ENCODE assay signal across 9 mouse cellular contexts in the genomic region with DNA sequence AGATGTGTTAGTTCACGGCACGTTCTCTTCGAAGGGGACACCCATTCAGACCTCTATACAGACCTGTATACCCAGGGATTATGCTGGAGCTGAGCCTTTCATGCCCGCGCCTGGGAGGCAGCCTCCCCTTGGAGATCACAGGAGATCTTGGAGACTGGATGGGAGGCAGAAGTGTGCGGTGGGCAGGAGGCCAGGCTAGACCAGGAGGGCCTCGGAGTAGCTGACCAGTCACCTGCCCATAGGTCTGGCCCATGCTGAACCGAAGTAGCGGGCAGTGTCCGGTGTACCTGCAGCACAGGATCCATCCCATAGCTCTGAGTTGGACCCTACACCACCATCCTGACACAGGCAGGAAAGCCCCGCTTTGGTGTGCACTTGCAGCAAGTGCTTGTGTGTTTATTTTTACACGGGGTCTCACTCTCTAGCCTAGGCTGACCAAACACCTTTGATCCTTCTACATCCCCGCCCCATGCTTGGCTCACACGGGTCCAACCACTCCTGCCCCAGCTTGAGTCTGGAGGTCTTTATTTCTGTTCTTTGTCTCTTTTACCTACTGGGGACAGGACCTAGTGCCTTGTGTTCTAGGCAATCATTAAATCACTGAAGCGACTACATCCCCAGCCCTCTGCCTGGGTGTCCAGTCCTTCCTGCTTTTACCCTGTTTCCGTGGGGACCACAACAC. TPM values are rescaled to one million over a fixed set of nuclear protein-coding genes. Genes with fewer than 3 reads are reported as not detected.
DNase-seq lines count a peak whose midpoint lies in the region; ATAC-seq and TF ChIP-seq lines count a peak whose summit lies in the region.
"Had no signal": no experiment of that assay in that cellular context is flagged by ENCODE, and none has a peak within 500 bp of the region (broad histone marks: within the 10 kb centered on the region; RNA-seq: fewer than 3 reads in every experiment).

No protein-coding gene starts in this region.

- ATAC-seq in intestine, embryonic 14.5 days (replicated peaks; ENCODE audit: low FRiP score, low TSS enrichment, low read depth): no peak
- ATAC-seq in intestine, postnatal 0 days: no peak
- no peak for ATAC-seq in hindbrain, embryonic 11.5 days (ENCODE audit: low FRiP score)
- ATAC-seq in midbrain, embryonic 11.5 days (ENCODE audit: low FRiP score): 0 out of 2 replicates have a peak, but pooled peaks have one; percentile 13

- H3K9me3 ChIP-seq in intestine, embryonic 14.5 days (ENCODE audit: control insufficient read depth, low read length): no peaks in the 10 kb centered on the region
- H3K9me3 ChIP-seq in intestine, postnatal 0 days (ENCODE audit: control insufficient read depth): no peaks in the 10 kb centered on the region
- no peaks in the 10 kb centered on the region for H3K9me3 ChIP-seq in hindbrain, embryonic 11.5 days (ENCODE audit: control insufficient read depth, low read length)
- no peaks in the 10 kb centered on the region for H3K9me3 ChIP-seq in midbrain, embryonic 11.5 days (ENCODE audit: control insufficient read depth, low read length)
- H3K9me3 ChIP-seq: liver, embryonic 15.5 days had no signal

- no peak for TF ChIP-seq CTCF in intestine, postnatal 0 days (IDR thresholded peaks at IDR 0.05; ENCODE audit: low read depth)
- no peak for TF ChIP-seq CTCF in brain, embryonic 14.5 days (IDR thresholded peaks at IDR 0.05; ENCODE audit: borderline replicate concordance, extremely low read depth, insufficient read depth, insufficient read length)

- peak overlapping the region; percentile 36; the same call in 1 of the 2 replicates for H3K4me2 ChIP-seq in intestine, embryonic 14.5 days (ENCODE audit: low read length)
- no peak overlapping the region for H3K4me2 ChIP-seq in intestine, postnatal 0 days (replicated peaks; ENCODE audit: low read depth)
- 0 out of 2 replicates have a peak overlapping the region, but pooled peaks have one; percentile 12 for H3K4me2 ChIP-seq in hindbrain, embryonic 11.5 days (replicated peaks; ENCODE audit: low read depth, low read length)
- H3K4me2 ChIP-seq in midbrain, embryonic 11.5 days: no peak overlapping the region
- H3K4me2 ChIP-seq: liver, embryonic 15.5 days had no signal

- peaks cover 8% of the 10 kb centered on the region for H3K4me1 ChIP-seq in intestine, embryonic 14.5 days (replicated peaks; ENCODE audit: control insufficient read depth, insufficient read depth, low read length)
- H3K4me1 ChIP-seq in intestine, postnatal 0 days (replicated peaks; ENCODE audit: control insufficient read depth, insufficient read depth, low read length): no peaks in the 10 kb centered on the region
- peaks cover 9% of the 10 kb centered on the region; the same call in 1 of the 2 replicates for H3K4me1 ChIP-seq in hindbrain, embryonic 11.5 days (replicated peaks; ENCODE audit: control insufficient read depth, insufficient read depth, low read length)
- peaks cover 13% of the 10 kb centered on the region for H3K4me1 ChIP-seq in midbrain, embryonic 11.5 days (ENCODE audit: control insufficient read depth, insufficient read depth, low read length)

- H3K27me3 ChIP-seq in intestine, embryonic 14.5 days (replicated peaks; ENCODE audit: control insufficient read depth, insufficient read depth, low read length): peaks cover 24% of the 10 kb centered on the region
- no peaks in the 10 kb centered on the region for H3K27me3 ChIP-seq in intestine, postnatal 0 days (replicated peaks; ENCODE audit: control insufficient read depth, insufficient read depth, low read length)
- peaks cover 47% of the 10 kb centered on the region for H3K27me3 ChIP-seq in hindbrain, embryonic 11.5 days (ENCODE audit: control insufficient read depth, insufficient read depth, low read length)
- H3K27me3 ChIP-seq in midbrain, embryonic 11.5 days (ENCODE audit: control insufficient read depth, insufficient read depth, low read length): peaks cover 45% of the 10 kb centered on the region

- 38% methylated on average over 16 of the region's 16 CpGs for WGBS in intestine, embryonic 14.5 days
- 45% methylated on average over 16 of the region's 16 CpGs for WGBS in intestine, postnatal 0 days
- WGBS in hindbrain, embryonic 11.5 days: 28% methylated on average over 16 of the region's 16 CpGs
- 19% methylated on average over 16 of the region's 16 CpGs for WGBS in midbrain, embryonic 11.5 days

- H3K9ac ChIP-seq in intestine, embryonic 14.5 days (ENCODE audit: low read length): no peak overlapping the region
- no peak overlapping the region for H3K9ac ChIP-seq in intestine, postnatal 0 days (ENCODE audit: low read depth, low read length)
- no peak overlapping the region for H3K9ac ChIP-seq in hindbrain, embryonic 11.5 days (ENCODE audit: low read depth, low read length)
- H3K9ac ChIP-seq in midbrain, embryonic 11.5 days (ENCODE audit: low read length): peak overlapping the region; percentile 13; the same call in 1 of the 2 replicates
- H3K9ac ChIP-seq: liver, embryonic 15.5 days had no signal

- no peak for TF ChIP-seq POLR2A in brain, embryonic 14.5 days (IDR thresholded peaks at IDR 0.05; ENCODE audit: borderline replicate concordance, extremely low read depth, insufficient read depth, insufficient read length, poor library complexity, severe bottlenecking)

- H3K4me3 ChIP-seq in intestine, embryonic 14.5 days (ENCODE audit: low read depth, low read length): no peak overlapping the region
- H3K4me3 ChIP-seq in intestine, postnatal 0 days (ENCODE audit: low read depth, low read length): no peak overlapping the region
- H3K4me3 ChIP-seq in hindbrain, embryonic 11.5 days (ENCODE audit: low read depth, low read length): no peak overlapping the region
- no peak overlapping the region for H3K4me3 ChIP-seq in midbrain, embryonic 11.5 days (ENCODE audit: low read depth, low read length)
- H3K4me3 ChIP-seq: liver, embryonic 15.5 days had no signal

- H3K27ac ChIP-seq in intestine, embryonic 14.5 days (ENCODE audit: low read depth): no peak overlapping the region
- no peak overlapping the region for H3K27ac ChIP-seq in intestine, postnatal 0 days (ENCODE audit: low read depth, low read length)
- H3K27ac ChIP-seq in hindbrain, embryonic 11.5 days (ENCODE audit: low read depth, low read length): no peak overlapping the region
- no peak overlapping the region for H3K27ac ChIP-seq in midbrain, embryonic 11.5 days (ENCODE audit: low read depth, low read length)
- H3K27ac ChIP-seq: liver, embryonic 15.5 days had no signal

- H3K36me3 ChIP-seq in intestine, embryonic 14.5 days (ENCODE audit: control insufficient read depth, insufficient read depth, low read length): peaks cover 37% of the 10 kb centered on the region
- H3K36me3 ChIP-seq in intestine, postnatal 0 days (ENCODE audit: control insufficient read depth, insufficient read depth): peaks cover 41% of the 10 kb centered on the region
- H3K36me3 ChIP-seq in hindbrain, embryonic 11.5 days (ENCODE audit: control insufficient read depth, insufficient read depth, low read length): peaks cover 5% of the 10 kb centered on the region; the same call in 1 of the 2 replicates
- H3K36me3 ChIP-seq in midbrain, embryonic 11.5 days (ENCODE audit: control insufficient read depth, insufficient read depth, low read length): peaks cover 4% of the 10 kb centered on the region; the same call in 1 of the 2 replicates

- DNase-seq in intestine, embryonic 14.5 days (ENCODE audit: low spot score): peak; percentile 64
- peak; percentile 18 for DNase-seq in brain, embryonic 14.5 days (ENCODE audit: low read depth)
- peak; percentile 38 for DNase-seq in hindbrain, embryonic 11.5 days (ENCODE audit: low spot score)
- peak; percentile 87 for DNase-seq in midbrain, embryonic 11.5 days (ENCODE audit: low spot score, missing footprints)
- DNase-seq in adrenal gland, postnatal 4 days (ENCODE audit: low spot score in 2 of 2): no peak
- no peak for DNase-seq in adipocyte (ENCODE audit: low spot score)

RNA-seq across cellular contexts. Expression of gene Fam166b, which starts 0.6 kb away (rescaled TPM):
- 0.18 TPM in 1 of 2 replicates, not detected in the other for polyA plus RNA-seq in intestine, embryonic 14.5 days (2014; fragmentation: Nextera tagmentation; extraction: Ambion mirVana)
- 0.16 TPM in 1 of 2 replicates, not detected in the other for polyA plus RNA-seq in intestine, postnatal 0 days (2015; fragmentation: Nextera tagmentation; extraction: Ambion mirVana)
- polyA plus RNA-seq in brain, embryonic 14.5 days (2012; rRNA removed): 1.1 and 1.7 TPM in 2 replicates
- 0.26 and 0.70 TPM in 2 replicates for polyA plus RNA-seq in hindbrain, embryonic 11.5 days (2014; fragmentation: Nextera tagmentation; extraction: Ambion mirVana)
- 0.54 and 0.59 TPM in 2 replicates for polyA plus RNA-seq in midbrain, embryonic 11.5 days (2014; fragmentation: Nextera tagmentation; extraction: Ambion mirVana)
- under 1 TPM in 1 of 2 experiments, not detected in 1; 0.25 TPM for total RNA-seq in adrenal gland, postnatal 4 days (2021)
- polyA plus RNA-seq: liver, embryonic 15.5 days had no signal

RNA-seq across cellular contexts. Expression of gene Tesk1, which starts 13.4 kb away (rescaled TPM):
- 8.6 and 9.5 TPM in 2 replicates for polyA plus RNA-seq in intestine, embryonic 14.5 days (2014; fragmentation: Nextera tagmentation; extraction: Ambion mirVana)
- 4.6 and 4.7 TPM in 2 replicates for polyA plus RNA-seq in intestine, postnatal 0 days (2015; fragmentation: Nextera tagmentation; extraction: Ambion mirVana)
- polyA plus RNA-seq in brain, embryonic 14.5 days (2012; rRNA removed): 89.1 and 109 TPM in 2 replicates
- polyA plus RNA-seq in hindbrain, embryonic 11.5 days (2014; fragmentation: Nextera tagmentation; extraction: Ambion mirVana): 9.1 and 10.1 TPM in 2 replicates
- polyA plus RNA-seq in midbrain, embryonic 11.5 days (2014; fragmentation: Nextera tagmentation; extraction: Ambion mirVana): 7.2 and 7.3 TPM in 2 replicates
- 10 to 100 TPM; 57.3 to 60.5 TPM for total RNA-seq in adrenal gland, postnatal 4 days (2021)

RNA-seq across cellular contexts. Expression of gene Cd72, which starts 26.1 kb away (rescaled TPM):
- 4.2 and 4.8 TPM in 2 replicates for polyA plus RNA-seq in intestine, embryonic 14.5 days (2014; fragmentation: Nextera tagmentation; extraction: Ambion mirVana)
- 3.2 and 3.7 TPM in 2 replicates for polyA plus RNA-seq in intestine, postnatal 0 days (2015; fragmentation: Nextera tagmentation; extraction: Ambion mirVana)
- 0.14 TPM in 1 of 2 replicates, not detected in the other for polyA plus RNA-seq in brain, embryonic 14.5 days (2012; rRNA removed)
- 3.0 and 3.7 TPM in 2 replicates for polyA plus RNA-seq in hindbrain, embryonic 11.5 days (2014; fragmentation: Nextera tagmentation; extraction: Ambion mirVana)
- polyA plus RNA-seq in midbrain, embryonic 11.5 days (2014; fragmentation: Nextera tagmentation; extraction: Ambion mirVana): 2.9 and 3.4 TPM in 2 replicates
- 1 to 10 TPM in 1 of 2 experiments, under 1 TPM in 1; 0.95 to 2.1 TPM for total RNA-seq in adrenal gland, postnatal 4 days (2021)

RNA-seq across cellular contexts. Expression of gene Rusc2, which starts 46.5 kb away (rescaled TPM):
- 11.2 and 11.7 TPM in 2 replicates for polyA plus RNA-seq in intestine, embryonic 14.5 days (2014; fragmentation: Nextera tagmentation; extraction: Ambion mirVana)
- polyA plus RNA-seq in intestine, postnatal 0 days (2015; fragmentation: Nextera tagmentation; extraction: Ambion mirVana): 11.9 and 12.1 TPM in 2 replicates
- 49.8 and 124 TPM in 2 replicates for polyA plus RNA-seq in brain, embryonic 14.5 days (2012; rRNA removed)
- polyA plus RNA-seq in hindbrain, embryonic 11.5 days (2014; fragmentation: Nextera tagmentation; extraction: Ambion mirVana): 15.8 and 19.1 TPM in 2 replicates
- polyA plus RNA-seq in midbrain, embryonic 11.5 days (2014; fragmentation: Nextera tagmentation; extraction: Ambion mirVana): 13.7 TPM in 2 replicates
- total RNA-seq in adrenal gland, postnatal 4 days (2021): 10 to 100 TPM; 29.7 to 34.5 TPM

RNA-seq across cellular contexts. Expression of gene Sit1, which starts 55.2 kb away (rescaled TPM):
- not detected in 2 replicates for polyA plus RNA-seq in intestine, embryonic 14.5 days (2014; fragmentation: Nextera tagmentation; extraction: Ambion mirVana)
- polyA plus RNA-seq in intestine, postnatal 0 days (2015; fragmentation: Nextera tagmentation; extraction: Ambion mirVana): not detected in 2 replicates
- polyA plus RNA-seq in brain, embryonic 14.5 days (2012; rRNA removed): not detected in 2 replicates
- not detected in 2 replicates for polyA plus RNA-seq in hindbrain, embryonic 11.5 days (2014; fragmentation: Nextera tagmentation; extraction: Ambion mirVana)
- not detected in 2 replicates for polyA plus RNA-seq in midbrain, embryonic 11.5 days (2014; fragmentation: Nextera tagmentation; extraction: Ambion mirVana)
- total RNA-seq in adrenal gland, postnatal 4 days (2021): not detected
- polyA plus RNA-seq: testis, adult 2 months had no signal

Comparison
In these comparisons a context has a peak if more than half of its experiments do, and no peak if none do; other contexts are left out.
1. H3K4me2 ChIP-seq: peak in intestine, embryonic 14.5 days (single experiment) and hindbrain, embryonic 11.5 days (single experiment); none in intestine, postnatal 0 days (single experiment) and midbrain, embryonic 11.5 days (single experiment).
2. DNase-seq: peak in intestine, embryonic 14.5 days (single experiment), brain, embryonic 14.5 days (single experiment), hindbrain, embryonic 11.5 days (single experiment) and midbrain, embryonic 11.5 days (single experiment); none in adrenal gland, postnatal 4 days (0 of 2) and adipocyte (single experiment).